Mouse (Mus musculus) brain, embryonic 14.5 days (tissue): ENCODE measurements at regions not wholly inside any gene's neighbourhood (a gene's known extent, or its start where the extent isn't known, plus 50 kb on each side); places are given as distances from the start of the nearest gene placed in this dataset.

ENCODE experiments used
- CTCF ChIP-seq: fragments of 200-500 bp; IDR thresholded peaks from 2 replicates; pipeline ENCODE4 v1.5.1; 2012; ENCODE audit warnings: inconsistent platforms, mild to moderate bottlenecking, moderate library complexity, borderline replicate concordance; ENCODE audit not compliant: insufficient read depth, insufficient read length; ENCODE audit errors: extremely low read depth
- POLR2A ChIP-seq: fragments of 200-500 bp; IDR thresholded peaks from 2 replicates; pipeline ENCODE4 v1.6.1; 2012; ENCODE audit warnings: mild to moderate bottlenecking, inconsistent platforms, borderline replicate concordance; ENCODE audit not compliant: poor library complexity, insufficient read depth, insufficient read length, severe bottlenecking; ENCODE audit errors: extremely low read depth

GRCm38 (mm10) chr11:17549148-17549547 lies 291.8 kb downstream of the C1d start:
- TF ChIP-seq CTCF (no peak), POLR2A (no peak)
